Mouse (Mus musculus): ENCODE measurements around the gene Sntg2. TPM values are rescaled to one million over a fixed set of nuclear protein-coding genes. Genes with fewer than 3 reads are reported as not detected.

Sntg2 gene
- total and polyA plus RNA-seq, 3 experiments, result not detected

GRCm38 (mm10) chr12:30254581-30254980 lies 118.6 kb downstream of the Sntg2 start:
- dilution Hi-C loops (cut with MboI; ENCODE audit: extremely low pct_ligation_motif_present, extremely low pct_unique_long_range_greater_than_20kb, low sequenced_read_pairs), result no loop called here

GRCm38 (mm10) chr12:30252381-30252780 lies 120.8 kb downstream of the Sntg2 start:
- no peak overlapping the region for H3K9ac ChIP-seq (ENCODE audit: insufficient read depth, low read depth)
- no peaks in the 10 kb centered on the region for H3K79me2 ChIP-seq (replicated peaks; ENCODE audit: control insufficient read depth, extremely low read depth, insufficient read depth, poor library complexity, severe bottlenecking)
- in situ Hi-C loops (cut with MboI; ENCODE audit: low pct_ligation_motif_present, low pct_unique_long_range_greater_than_20kb, low sequenced_read_pairs), result no loop called here
- dilution Hi-C loops (cut with MboI; ENCODE audit: extremely low pct_ligation_motif_present, extremely low pct_unique_long_range_greater_than_20kb, low sequenced_read_pairs), result no loop called here
- H3K4me2 ChIP-seq (ENCODE audit: insufficient read depth, low read depth, poor library complexity, severe bottlenecking), result no peak overlapping the region
- H3K4me3 ChIP-seq (replicated peaks in 1 of 3; ENCODE audit: low read depth in 2 of 3, low read length in 2 of 3, poor library complexity in 1 of 3), result no peak overlapping the region
- H3K36me3 ChIP-seq (replicated peaks in 1 of 2; ENCODE audit: control insufficient read depth in 1 of 2, insufficient read depth in 1 of 2, low read length in 1 of 2), result no peaks in the 10 kb centered on the region
- no peak for DNase-seq (ENCODE audit: extremely low read depth)
- no peak overlapping the region for H3K27ac ChIP-seq (ENCODE audit: insufficient read depth, low read depth)
- H3K4me1 ChIP-seq (ENCODE audit: control insufficient read depth in 1 of 2, insufficient read depth in 2 of 2), result no peaks in the 10 kb centered on the region
- H3K9me3 ChIP-seq (replicated peaks; ENCODE audit: low read length), result no peaks in the 10 kb centered on the region
- H3K27me3 ChIP-seq (replicated peaks), result no peaks in the 10 kb centered on the region
- TF ChIP-seq RAD21 (IDR thresholded peaks at IDR 0.05; ENCODE audit: low read depth, low read length) (peak; percentile 18), SMC3 (IDR thresholded peaks at IDR 0.05; ENCODE audit: low read depth, low read length) (peak; percentile 55), CTCF (conservative IDR thresholded peaks at IDR 0.05 in 1 of 2, IDR thresholded peaks at IDR 0.05 in 1 of 2; ENCODE audit: low read depth in 2 of 2, low read length in 2 of 2) (peak in 1 of 2 experiments; percentile 58; a peak in 2 of 4 replicates), HCFC1 (IDR thresholded peaks at IDR 0.05; ENCODE audit: low read depth, low read length) (no peak), USF1 (IDR thresholded peaks at IDR 0.05; ENCODE audit: low read depth, low read length) (no peak), ETS1 (conservative IDR thresholded peaks at IDR 0.05; ENCODE audit: low read depth, low read length) (no peak), BHLHE40 (IDR thresholded peaks at IDR 0.05; ENCODE audit: low read depth, low read length) (no peak), GABPA (IDR thresholded peaks at IDR 0.05; ENCODE audit: insufficient replicate concordance, low read depth, low read length) (no peak)

More at GRCm38 (mm10) chr12:30254581-30254980, 118.6 kb downstream of the Sntg2 start:
- H3K27ac ChIP-seq (ENCODE audit: insufficient read depth, low read depth), result no peak overlapping the region
- H3K9ac ChIP-seq (ENCODE audit: insufficient read depth, low read depth), result no peak overlapping the region
- no peak for DNase-seq (ENCODE audit: extremely low read depth)
- no peak for TF ChIP-seq UBTF (IDR thresholded peaks at IDR 0.05; ENCODE audit: low read depth, low read length)
- H3K79me2 ChIP-seq (replicated peaks; ENCODE audit: control insufficient read depth, extremely low read depth, insufficient read depth, poor library complexity, severe bottlenecking), result no peaks in the 10 kb centered on the region
- peaks cover 0 to 5% of the 10 kb centered on the region in 2 experiments; a peak in 1 of 4 replicates for H3K4me1 ChIP-seq (ENCODE audit: control insufficient read depth in 1 of 2, insufficient read depth in 2 of 2)
- in situ Hi-C loops (cut with MboI; ENCODE audit: low pct_ligation_motif_present, low pct_unique_long_range_greater_than_20kb, low sequenced_read_pairs), result no loop called here
- no peaks in the 10 kb centered on the region for H3K9me3 ChIP-seq (replicated peaks; ENCODE audit: low read length)
- H3K36me3 ChIP-seq (replicated peaks in 1 of 2; ENCODE audit: control insufficient read depth in 1 of 2, insufficient read depth in 1 of 2, low read length in 1 of 2), result no peaks in the 10 kb centered on the region
- H3K4me2 ChIP-seq (ENCODE audit: insufficient read depth, low read depth, poor library complexity, severe bottlenecking), result no peak overlapping the region
- H3K4me3 ChIP-seq (replicated peaks in 1 of 3; ENCODE audit: low read depth in 2 of 3, low read length in 2 of 3, poor library complexity in 1 of 3), result no peak overlapping the region
- no peaks in the 10 kb centered on the region for H3K27me3 ChIP-seq (replicated peaks)

GRCm38 (mm10) chr12:30251283-30251829 lies 121.8 kb downstream of the Sntg2 start:
- H3K4me1 ChIP-seq (ENCODE audit: control insufficient read depth in 1 of 2, insufficient read depth in 2 of 2), result peaks cover 0 to 6% of the 10 kb centered on the region in 2 experiments; a peak in 1 of 4 replicates
- no peaks in the 10 kb centered on the region for H3K79me2 ChIP-seq (replicated peaks; ENCODE audit: control insufficient read depth, extremely low read depth, insufficient read depth, poor library complexity, severe bottlenecking)
- dilution Hi-C loops (cut with MboI; ENCODE audit: extremely low pct_ligation_motif_present, extremely low pct_unique_long_range_greater_than_20kb, low sequenced_read_pairs), result no loop called here
- H3K36me3 ChIP-seq (replicated peaks in 1 of 2; ENCODE audit: control insufficient read depth in 1 of 2, insufficient read depth in 1 of 2, low read length in 1 of 2), result no peaks in the 10 kb centered on the region
- in situ Hi-C loops (cut with MboI; ENCODE audit: low pct_ligation_motif_present, low pct_unique_long_range_greater_than_20kb, low sequenced_read_pairs), result no loop called here
- no peak overlapping the region for H3K27ac ChIP-seq (ENCODE audit: insufficient read depth, low read depth)
- H3K9me3 ChIP-seq (replicated peaks; ENCODE audit: low read length), result no peaks in the 10 kb centered on the region
- no peak overlapping the region for H3K4me2 ChIP-seq (ENCODE audit: insufficient read depth, low read depth, poor library complexity, severe bottlenecking)
- DNase-seq (ENCODE audit: extremely low read depth), result no peak
- TF ChIP-seq GABPA (IDR thresholded peaks at IDR 0.05; ENCODE audit: insufficient replicate concordance, low read depth, low read length), result no peak
- TF ChIP-seq IRF4 (IDR thresholded peaks at IDR 0.05; ENCODE audit: low read depth, low read length), result no peak
- TF ChIP-seq CTCF (conservative IDR thresholded peaks at IDR 0.05 in 1 of 2, IDR thresholded peaks at IDR 0.05 in 1 of 2; ENCODE audit: low read depth in 2 of 2, low read length in 2 of 2), result no peak
- TF ChIP-seq HCFC1 (IDR thresholded peaks at IDR 0.05; ENCODE audit: low read depth, low read length), result no peak
- no peak for TF ChIP-seq SIN3A (IDR thresholded peaks at IDR 0.05; ENCODE audit: low read length)
- TF ChIP-seq TBP (conservative IDR thresholded peaks at IDR 0.05; ENCODE audit: low read depth, low read length), result no peak
- no peak for TF ChIP-seq PAX5 (IDR thresholded peaks at IDR 0.05; ENCODE audit: low read length)
- no peak for TF ChIP-seq SMC3 (IDR thresholded peaks at IDR 0.05; ENCODE audit: low read depth, low read length)
- no peak for TF ChIP-seq E2F4 (IDR thresholded peaks at IDR 0.05; ENCODE audit: insufficient replicate concordance, low read depth, low read length)
- TF ChIP-seq ZC3H11A (IDR thresholded peaks at IDR 0.05; ENCODE audit: low read depth, low read length), result no peak
- no peak for TF ChIP-seq POLR2AphosphoS2 (IDR thresholded peaks at IDR 0.05; ENCODE audit: low read depth, low read length)
- no peak for TF ChIP-seq ZNF384 (IDR thresholded peaks at IDR 0.05; ENCODE audit: low read depth, low read length)
- TF ChIP-seq NRF1 (IDR thresholded peaks at IDR 0.05; ENCODE audit: low read depth, low read length), result no peak
- TF ChIP-seq ZMIZ1 (IDR thresholded peaks at IDR 0.05; ENCODE audit: low read depth, low read length), result no peak
- TF ChIP-seq JUN (IDR thresholded peaks at IDR 0.05; ENCODE audit: insufficient read depth, low read depth, low read length), result no peak
- TF ChIP-seq EP300 (IDR thresholded peaks at IDR 0.05; ENCODE audit: low read length), result no peak
- TF ChIP-seq JUND (conservative IDR thresholded peaks at IDR 0.05; ENCODE audit: low read depth, low read length), result no peak
- TF ChIP-seq USF2 (conservative IDR thresholded peaks at IDR 0.05; ENCODE audit: low read depth, low read length), result no peak
- no peak for TF ChIP-seq MEF2A (IDR thresholded peaks at IDR 0.05; ENCODE audit: borderline replicate concordance, low read depth, low read length)
- no peak for TF ChIP-seq RCOR1 (conservative IDR thresholded peaks at IDR 0.05; ENCODE audit: low read depth, low read length)
- H3K27me3 ChIP-seq (replicated peaks), result no peaks in the 10 kb centered on the region
- no peak overlapping the region for H3K9ac ChIP-seq (ENCODE audit: insufficient read depth, low read depth)
- no peak overlapping the region for H3K4me3 ChIP-seq (replicated peaks in 1 of 3; ENCODE audit: low read depth in 2 of 3, low read length in 2 of 3, poor library complexity in 1 of 3)

Data from CH12.LX (cell line).